Comparison of ENCODE assay signal across 14 mouse cellular contexts in the genomic region with DNA sequence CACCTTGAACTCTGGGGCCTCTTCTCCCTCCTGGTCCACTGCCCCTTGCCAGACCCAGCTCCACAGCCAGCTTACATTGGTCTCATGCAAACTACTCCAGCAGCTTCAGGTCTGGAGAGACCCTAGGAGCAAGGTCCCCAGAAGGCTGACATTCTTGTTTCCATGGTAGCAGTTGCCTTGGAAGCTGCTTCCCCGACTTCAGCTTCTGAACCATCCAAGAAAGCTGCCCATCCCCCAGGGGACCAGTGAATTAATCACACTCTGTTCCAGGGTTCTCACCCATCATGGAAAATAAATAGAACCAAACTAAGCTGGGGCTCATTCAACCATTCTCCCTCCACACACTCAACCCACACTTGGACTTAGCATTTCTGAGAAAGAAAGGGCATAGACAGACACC. TPM values are rescaled to one million over a fixed set of nuclear protein-coding genes. Genes with fewer than 3 reads are reported as not detected.
DNase-seq lines count a peak whose midpoint lies in the region; ATAC-seq and TF ChIP-seq lines count a peak whose summit lies in the region.
"Had no signal": no experiment of that assay in that cellular context is flagged by ENCODE, and none has a peak within 500 bp of the region (broad histone marks: within the 10 kb centered on the region; RNA-seq: fewer than 3 reads in every experiment).

No protein-coding gene starts in this region.

- DNase-seq in cerebellum, postnatal 14 days = peak; percentile 24 to 52
- no peak for DNase-seq in cerebellum, adult 9-10 months
- peak; percentile 75 for DNase-seq in forebrain, postnatal 0 days
- peak; percentile 19 to 57 for DNase-seq in layer of hippocampus, postnatal 14 days (ENCODE audit: low spot score in 2 of 2)
- no peak for DNase-seq in adrenal gland, postnatal 25 days
- no peak for DNase-seq in cerebellum, postnatal 25 days
- no peak for DNase-seq in thymus, postnatal 14 days
- DNase-seq: adrenal gland, postnatal 36 days had no signal

- peak; percentile 73 for ATAC-seq in forebrain, postnatal 0 days
- peak; percentile 38; the same call in 1 of the 2 replicates for ATAC-seq in neural tube, embryonic 14.5 days (ENCODE audit: low read depth)

- TF ChIP-seq CTCF in forebrain, postnatal 0 days (IDR thresholded peaks at IDR 0.05; ENCODE audit: low read depth) = no peak

- no peak overlapping the region for H3K4me3 ChIP-seq in forebrain, postnatal 0 days (ENCODE audit: low read depth, low read length)
- H3K4me3 ChIP-seq in neural tube, embryonic 14.5 days (ENCODE audit: low read depth, low read length) = no peak overlapping the region

- no peak overlapping the region for H3K4me2 ChIP-seq in forebrain, postnatal 0 days (ENCODE audit: low read depth)
- H3K4me2 ChIP-seq in neural tube, embryonic 14.5 days (ENCODE audit: low read depth, low read length) = no peak overlapping the region

- no peak overlapping the region for H3K9ac ChIP-seq in forebrain, postnatal 0 days
- H3K9ac ChIP-seq in neural tube, embryonic 14.5 days (replicated peaks; ENCODE audit: low read depth, low read length) = no peak overlapping the region
- H3K9ac ChIP-seq: liver, embryonic 14.5 days had no signal

- no peaks in the 10 kb centered on the region for H3K36me3 ChIP-seq in forebrain, postnatal 0 days (ENCODE audit: insufficient read depth)
- H3K36me3 ChIP-seq in neural tube, embryonic 14.5 days (ENCODE audit: control insufficient read depth, insufficient read depth, low read length) = no peaks in the 10 kb centered on the region

- WGBS in forebrain, postnatal 0 days = 0% methylated on average over 1 of the region's 1 CpGs
- WGBS in neural tube, embryonic 14.5 days = 5% methylated on average over 1 of the region's 1 CpGs

- H3K27ac ChIP-seq in forebrain, postnatal 0 days (ENCODE audit: low read depth, low read length) = no peak overlapping the region
- H3K27ac ChIP-seq in neural tube, embryonic 14.5 days (ENCODE audit: low read depth, low read length) = no peak overlapping the region
- H3K27ac ChIP-seq: liver, embryonic 14.5 days had no signal

- H3K27me3 ChIP-seq in forebrain, postnatal 0 days (ENCODE audit: insufficient read depth, low read length) = no peaks in the 10 kb centered on the region
- H3K27me3 ChIP-seq in neural tube, embryonic 14.5 days (ENCODE audit: control insufficient read depth, insufficient read depth, low read length) = no peaks in the 10 kb centered on the region

- peaks cover 16% of the 10 kb centered on the region for H3K4me1 ChIP-seq in forebrain, postnatal 0 days (ENCODE audit: insufficient read depth)
- H3K4me1 ChIP-seq in neural tube, embryonic 14.5 days (ENCODE audit: control insufficient read depth, insufficient read depth, low read length) = peaks cover 9% of the 10 kb centered on the region; the same call in 1 of the 2 replicates

- no peaks in the 10 kb centered on the region for H3K9me3 ChIP-seq in forebrain, postnatal 0 days (ENCODE audit: low read length)
- H3K9me3 ChIP-seq in neural tube, embryonic 14.5 days (ENCODE audit: control insufficient read depth, low read length) = no peaks in the 10 kb centered on the region

RNA-seq across cellular contexts. Expression of a gene that starts 3.0 kb away (rescaled TPM):
- total RNA-seq in forebrain, postnatal 0 days (2014; rRNA removed) = 0.38 TPM in 1 of 2 replicates, not detected in the other
- 0.10 and 0.44 TPM in 2 replicates for polyA plus RNA-seq in forebrain, postnatal 0 days (2015; fragmentation: Nextera tagmentation; extraction: Ambion mirVana)
- total RNA-seq in layer of hippocampus, postnatal 14 days (2021) = under 1 TPM; 0.26 to 0.55 TPM
- polyA plus RNA-seq in neural tube, embryonic 14.5 days (2014; fragmentation: Nextera tagmentation; extraction: Ambion mirVana) = 0.09 and 0.27 TPM in 2 replicates
- not detected in 2 replicates for total RNA-seq in adrenal gland, postnatal 25 days (2021)
- total RNA-seq: adrenal gland, postnatal 36 days; MEL had no signal
- polyA plus RNA-seq: heart, postnatal 0 days; large intestine, adult 2 months had no signal

RNA-seq across cellular contexts. Expression of a gene that starts 9.3 kb away (rescaled TPM):
- 1.3 and 1.4 TPM in 2 replicates for total RNA-seq in forebrain, postnatal 0 days (2014; rRNA removed)
- polyA plus RNA-seq in forebrain, postnatal 0 days (2015; fragmentation: Nextera tagmentation; extraction: Ambion mirVana) = 0.54 and 0.62 TPM in 2 replicates
- total RNA-seq in layer of hippocampus, postnatal 14 days (2021) = not detected
- polyA plus RNA-seq in neural tube, embryonic 14.5 days (2014; fragmentation: Nextera tagmentation; extraction: Ambion mirVana) = 2.0 TPM in 1 of 2 replicates, not detected in the other
- total RNA-seq in adrenal gland, postnatal 25 days (2021) = not detected in 2 replicates
- total RNA-seq: adrenal gland, postnatal 36 days; MEL had no signal
- polyA plus RNA-seq: cortical plate, adult 2 months; heart, postnatal 0 days; large intestine, adult 2 months; liver, embryonic 14.5 days had no signal

RNA-seq across cellular contexts. Expression of a gene that starts 42.2 kb away (rescaled TPM):
- 18.9 and 19.8 TPM in 2 replicates for total RNA-seq in forebrain, postnatal 0 days (2014; rRNA removed)
- polyA plus RNA-seq in forebrain, postnatal 0 days (2015; fragmentation: Nextera tagmentation; extraction: Ambion mirVana) = 22.8 and 24.3 TPM in 2 replicates
- total RNA-seq in layer of hippocampus, postnatal 14 days (2021) = 10 to 100 TPM; 42.8 to 46.9 TPM
- polyA plus RNA-seq in neural tube, embryonic 14.5 days (2014; fragmentation: Nextera tagmentation; extraction: Ambion mirVana) = 19.9 and 23.0 TPM in 2 replicates
- 53.9 and 62.4 TPM in 2 replicates for total RNA-seq in adrenal gland, postnatal 25 days (2021)

RNA-seq across cellular contexts. Expression of a gene that starts 53.3 kb away (rescaled TPM):
- 3.0 and 9.0 TPM in 2 replicates for total RNA-seq in forebrain, postnatal 0 days (2014; rRNA removed)
- polyA plus RNA-seq in forebrain, postnatal 0 days (2015; fragmentation: Nextera tagmentation; extraction: Ambion mirVana) = 1.6 and 3.0 TPM in 2 replicates
- total RNA-seq in layer of hippocampus, postnatal 14 days (2021) = 1 to 10 TPM; 3.9 TPM
- polyA plus RNA-seq in neural tube, embryonic 14.5 days (2014; fragmentation: Nextera tagmentation; extraction: Ambion mirVana) = 4.7 and 5.6 TPM in 2 replicates
- total RNA-seq in adrenal gland, postnatal 25 days (2021) = 12.0 and 18.9 TPM in 2 replicates

RNA-seq across cellular contexts. Expression of a gene that starts 58.5 kb away (rescaled TPM):
- 0.15 TPM in 1 of 2 replicates, not detected in the other for total RNA-seq in forebrain, postnatal 0 days (2014; rRNA removed)
- 0.18 and 0.23 TPM in 2 replicates for polyA plus RNA-seq in forebrain, postnatal 0 days (2015; fragmentation: Nextera tagmentation; extraction: Ambion mirVana)
- total RNA-seq in layer of hippocampus, postnatal 14 days (2021) = under 1 TPM; 0.14 to 0.21 TPM
- 0.62 and 0.85 TPM in 2 replicates for polyA plus RNA-seq in neural tube, embryonic 14.5 days (2014; fragmentation: Nextera tagmentation; extraction: Ambion mirVana)
- total RNA-seq in adrenal gland, postnatal 25 days (2021) = not detected in 2 replicates
- total RNA-seq: adrenal gland, postnatal 36 days had no signal
- polyA plus RNA-seq: heart, postnatal 0 days; large intestine, adult 2 months; liver, embryonic 14.5 days had no signal

Comparison
In these comparisons a context has a peak if more than half of its experiments do, and no peak if none do; other contexts are left out.
1. DNase-seq: peak in cerebellum, postnatal 14 days (2 of 2), forebrain, postnatal 0 days (single experiment) and layer of hippocampus, postnatal 14 days (2 of 2); none in cerebellum, adult 9-10 months (single experiment), adrenal gland, postnatal 25 days (single experiment), cerebellum, postnatal 25 days (0 of 2) and thymus, postnatal 14 days (single experiment).